Mouse (Mus musculus): Measurements from ENCODE around the gene Capn10. TPM values are rescaled to one million over a fixed set of nuclear protein-coding genes. Genes with fewer than 3 reads are reported as not detected.

The Capn10 gene
- polyA plus RNA-seq (2012), result 0.75 and 0.88 TPM in 2 replicates

DNA sequence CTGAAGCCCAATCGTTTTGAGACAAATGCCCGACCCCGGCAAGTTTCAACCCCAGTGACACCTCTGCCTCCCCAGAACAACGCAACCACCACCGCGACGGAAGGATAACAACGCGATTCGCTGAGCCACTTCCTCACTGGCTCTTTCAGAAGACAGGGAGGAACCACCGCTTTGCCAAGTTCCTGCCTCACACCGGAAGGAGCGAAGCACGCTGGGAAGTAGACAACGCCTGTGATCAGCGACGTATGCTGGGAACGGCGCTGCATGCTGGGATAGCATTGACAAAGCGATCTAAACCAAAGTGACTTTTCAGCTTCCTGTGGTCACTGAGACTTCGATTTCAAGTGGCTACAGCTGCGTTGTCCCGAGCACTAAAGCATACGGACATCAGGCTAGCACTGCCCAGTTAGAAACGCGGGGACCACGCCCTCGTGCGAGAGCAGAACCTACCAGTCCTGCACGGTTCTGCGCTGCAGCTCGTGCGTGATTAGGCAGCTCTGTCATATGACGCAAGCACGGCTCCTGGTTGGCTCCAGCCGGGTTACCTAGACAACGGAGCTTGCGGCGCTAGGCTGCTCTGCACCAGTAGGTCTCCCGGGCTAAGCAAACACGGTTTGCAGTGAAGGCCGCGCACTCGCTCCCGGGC, at the start of gene Capn10:
Gene Capn10, plus strand, starts transcription at position 195 of the 646 bp plus-strand sequence.
- Histone ChIP-seq H3K27me3 (ENCODE audit: control insufficient read depth) (no peaks in the 10 kb centered on the region), H3K36me3 (ENCODE audit: control insufficient read depth) (peaks cover 13% of the 10 kb centered on the region), H3K4me3 (replicated peaks) (peak within 1 kb of the TSS; percentile 69), H3K9me3 (ENCODE audit: control insufficient read depth, low read length) (no peaks in the 10 kb centered on the region), H3K4me1 (ENCODE audit: control insufficient read depth) (peaks cover 33% of the 10 kb centered on the region)
- TF ChIP-seq TAL1 (IDR thresholded peaks at IDR 0.05; ENCODE audit: low read length), result no peak
- no peak for TF ChIP-seq GATA1 (IDR thresholded peaks at IDR 0.05; ENCODE audit: low read length)

DNA sequence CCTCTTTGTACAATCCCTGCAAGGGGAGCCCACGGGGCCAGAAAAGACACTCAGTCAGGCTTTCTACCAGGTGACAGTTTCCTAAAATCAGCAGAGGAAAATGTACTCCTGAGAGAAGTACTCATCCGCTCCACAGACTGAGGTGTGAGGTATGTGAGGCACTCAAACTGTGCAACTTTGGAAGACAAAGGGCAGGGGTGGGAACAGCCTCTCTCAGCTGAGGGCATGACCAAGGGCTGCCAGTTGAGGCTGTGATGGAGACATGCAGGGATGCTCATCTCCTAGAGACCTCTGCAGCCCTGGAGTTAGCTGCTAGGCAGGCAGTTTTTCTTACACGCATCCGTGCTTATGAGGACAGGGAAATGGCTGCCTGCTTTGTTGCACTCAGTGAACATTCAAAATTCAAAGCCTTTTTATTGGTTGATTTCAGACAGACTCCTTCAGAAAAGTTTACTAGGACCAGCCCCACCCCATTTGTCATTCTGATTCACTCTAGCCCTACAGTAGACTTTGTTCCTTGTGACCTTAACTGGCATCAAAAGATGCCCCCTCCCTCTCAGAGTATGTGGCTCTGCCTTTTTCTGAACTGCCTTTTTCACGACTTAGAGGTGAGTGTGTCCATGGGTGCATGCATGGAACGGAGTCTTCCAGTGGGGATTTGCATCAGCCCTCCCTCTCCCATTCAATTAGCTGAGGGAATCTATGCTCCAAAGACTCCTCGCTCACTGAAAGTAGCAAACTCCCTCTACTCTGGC, 45.1 kb upstream of the Capn10 start:
- Histone ChIP-seq H3K27me3 (ENCODE audit: control insufficient read depth) (no peaks in the 10 kb centered on the region), H3K4me1 (ENCODE audit: control insufficient read depth) (no peaks in the 10 kb centered on the region), H3K36me3 (ENCODE audit: control insufficient read depth) (no peaks in the 10 kb centered on the region), H3K9me3 (ENCODE audit: control insufficient read depth, low read length) (peaks cover 9% of the 10 kb centered on the region), H3K4me3 (replicated peaks) (no peak overlapping the region)
- TF ChIP-seq GATA1 (IDR thresholded peaks at IDR 0.05; ENCODE audit: low read length), result no peak
- TF ChIP-seq TAL1 (IDR thresholded peaks at IDR 0.05; ENCODE audit: low read length), result no peak

DNA sequence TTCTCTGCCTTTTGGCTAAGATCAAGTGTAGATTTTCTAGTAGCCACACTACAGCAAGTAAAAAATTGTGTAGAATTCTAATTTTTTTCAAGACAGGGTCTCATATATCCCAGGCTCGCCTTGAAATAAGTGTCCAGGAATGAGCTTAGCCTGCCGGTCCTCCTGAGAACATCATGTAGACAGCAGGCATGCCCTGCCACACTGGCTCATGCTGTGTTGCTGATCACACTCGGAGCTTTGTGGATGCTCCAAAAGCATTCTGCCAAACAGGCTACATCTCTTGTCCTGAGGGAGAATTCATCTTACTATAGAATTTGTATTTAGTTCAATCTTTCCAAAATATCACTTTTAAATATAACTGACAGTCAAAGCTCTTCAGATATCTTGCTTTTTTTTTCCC, 41.4 kb upstream of the Capn10 start:
- TF ChIP-seq TAL1 (IDR thresholded peaks at IDR 0.05; ENCODE audit: low read length), result no peak
- no peak for TF ChIP-seq GATA1 (IDR thresholded peaks at IDR 0.05; ENCODE audit: low read length)
- Histone ChIP-seq H3K36me3 (ENCODE audit: control insufficient read depth) (no peaks in the 10 kb centered on the region), H3K4me3 (replicated peaks) (no peak overlapping the region), H3K27me3 (ENCODE audit: control insufficient read depth) (no peaks in the 10 kb centered on the region), H3K4me1 (ENCODE audit: control insufficient read depth) (no peaks in the 10 kb centered on the region), H3K9me3 (ENCODE audit: control insufficient read depth, low read length) (peaks cover 9% of the 10 kb centered on the region)

- Histone ChIP-seq H3K36me3 (ENCODE audit: control insufficient read depth) (no peaks in the 10 kb centered on the region), H3K27me3 (ENCODE audit: control insufficient read depth) (0 out of 2 replicates have a peak, but pooled peaks cover 2% of the 10 kb centered on the region), H3K4me1 (ENCODE audit: control insufficient read depth) (no peaks in the 10 kb centered on the region), H3K4me3 (replicated peaks) (no peak overlapping the region), H3K9me3 (ENCODE audit: control insufficient read depth, low read length) (peaks cover 9% of the 10 kb centered on the region)
- no peak for TF ChIP-seq TAL1 (IDR thresholded peaks at IDR 0.05; ENCODE audit: low read length)
- no peak for TF ChIP-seq GATA1 (IDR thresholded peaks at IDR 0.05; ENCODE audit: low read length)
These were observed 40.3 kb upstream of the Capn10 start for GRCm38 (mm10) chr1:92893896-92894295.

- H3K36me3 ChIP-seq (ENCODE audit: control insufficient read depth), result no peaks in the 10 kb centered on the region
- H3K9me3 ChIP-seq (ENCODE audit: control insufficient read depth, low read length), result peaks cover 9% of the 10 kb centered on the region
- TF ChIP-seq GATA1 (IDR thresholded peaks at IDR 0.05; ENCODE audit: low read length), result no peak
- no peak for TF ChIP-seq TAL1 (IDR thresholded peaks at IDR 0.05; ENCODE audit: low read length)
- H3K4me1 ChIP-seq (ENCODE audit: control insufficient read depth), result no peaks in the 10 kb centered on the region
- H3K4me3 ChIP-seq (replicated peaks), result no peak overlapping the region
- H3K27me3 ChIP-seq (ENCODE audit: control insufficient read depth), result peaks cover 10% of the 10 kb centered on the region
These were observed 39.1 kb upstream of the Capn10 start for GRCm38 (mm10) chr1:92895089-92895488.

DNA sequence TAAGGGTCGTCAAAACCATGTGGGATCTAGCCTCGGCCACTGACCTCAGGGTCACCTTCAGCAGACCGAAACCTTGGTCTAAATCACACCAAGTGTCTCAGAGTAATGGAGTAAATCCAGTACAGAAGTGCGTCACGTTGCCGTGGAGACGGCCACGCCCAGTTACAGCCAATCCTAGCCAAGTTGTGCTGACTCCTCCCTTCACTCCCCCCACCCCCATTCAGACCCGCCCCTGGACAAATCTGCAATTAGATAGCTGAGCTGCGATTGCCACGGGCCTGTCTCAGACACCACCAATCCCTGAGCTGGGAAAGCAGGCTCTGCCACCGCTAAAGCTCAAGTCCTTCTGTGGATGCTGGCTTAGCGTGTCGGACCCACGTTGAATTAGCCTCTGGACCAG, 31.4 kb upstream of the Capn10 start, which contains the start of gene Ankmy1:
Gene Ankmy1, minus strand, starts transcription at position 121 of the 400 bp plus-strand sequence.
- TF ChIP-seq TAL1 (IDR thresholded peaks at IDR 0.05; ENCODE audit: low read length) (no peak), GATA1 (IDR thresholded peaks at IDR 0.05; ENCODE audit: low read length) (no peak)
- Histone ChIP-seq H3K4me3 (replicated peaks) (no peak within 1 kb of the TSS), H3K4me1 (ENCODE audit: control insufficient read depth) (peaks cover 25% of the 10 kb centered on the region)

DNA sequence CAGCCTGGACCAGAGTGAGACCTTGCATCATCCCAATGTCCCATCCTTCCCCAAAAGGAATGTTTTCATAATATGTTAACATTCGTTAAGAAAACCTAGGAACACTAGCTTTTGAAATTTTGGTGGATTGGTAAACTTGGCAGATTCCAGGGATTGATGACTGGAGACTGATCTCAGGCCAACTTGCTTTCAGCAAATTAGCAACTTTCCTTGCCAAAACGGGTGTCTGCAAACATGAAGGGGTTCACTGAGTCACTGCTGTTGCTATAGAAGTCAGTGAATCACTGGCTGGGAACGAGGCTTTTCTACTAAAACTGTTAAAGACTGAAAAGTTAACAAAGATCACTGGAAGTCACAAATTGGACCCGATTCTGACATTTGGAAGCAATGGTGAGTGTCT, 30.5 kb upstream of the Capn10 start:
- Histone ChIP-seq H3K4me3 (replicated peaks) (no peak overlapping the region), H3K9me3 (ENCODE audit: control insufficient read depth, low read length) (no peaks in the 10 kb centered on the region), H3K36me3 (ENCODE audit: control insufficient read depth) (no peaks in the 10 kb centered on the region), H3K4me1 (ENCODE audit: control insufficient read depth) (peaks cover 33% of the 10 kb centered on the region), H3K27me3 (ENCODE audit: control insufficient read depth) (peaks cover 31% of the 10 kb centered on the region)
- TF ChIP-seq TAL1 (IDR thresholded peaks at IDR 0.05; ENCODE audit: low read length), result no peak
- TF ChIP-seq GATA1 (IDR thresholded peaks at IDR 0.05; ENCODE audit: low read length), result no peak

More for the DNA sequence above, 31.4 kb upstream of the Capn10 start, which contains the start of gene Ankmy1:
- H3K9me3 ChIP-seq (ENCODE audit: control insufficient read depth, low read length), result no peaks in the 10 kb centered on the region
- peaks cover 31% of the 10 kb centered on the region for H3K27me3 ChIP-seq (ENCODE audit: control insufficient read depth)
- H3K36me3 ChIP-seq (ENCODE audit: control insufficient read depth), result no peaks in the 10 kb centered on the region

GRCm38 (mm10) chr1:92905703-92906310, 28.4 kb upstream of the Capn10 start:
- peaks cover 53% of the 10 kb centered on the region for H3K4me1 ChIP-seq (ENCODE audit: control insufficient read depth)
- TF ChIP-seq GATA1 (IDR thresholded peaks at IDR 0.05; ENCODE audit: low read length) (no peak), TAL1 (IDR thresholded peaks at IDR 0.05; ENCODE audit: low read length) (no peak)
- H3K4me3 ChIP-seq (replicated peaks), result no peak overlapping the region
- no peaks in the 10 kb centered on the region for H3K9me3 ChIP-seq (ENCODE audit: control insufficient read depth, low read length)
- H3K36me3 ChIP-seq (ENCODE audit: control insufficient read depth), result no peaks in the 10 kb centered on the region
- H3K27me3 ChIP-seq (ENCODE audit: control insufficient read depth), result peaks cover 17% of the 10 kb centered on the region
